In the genomic region with DNA sequence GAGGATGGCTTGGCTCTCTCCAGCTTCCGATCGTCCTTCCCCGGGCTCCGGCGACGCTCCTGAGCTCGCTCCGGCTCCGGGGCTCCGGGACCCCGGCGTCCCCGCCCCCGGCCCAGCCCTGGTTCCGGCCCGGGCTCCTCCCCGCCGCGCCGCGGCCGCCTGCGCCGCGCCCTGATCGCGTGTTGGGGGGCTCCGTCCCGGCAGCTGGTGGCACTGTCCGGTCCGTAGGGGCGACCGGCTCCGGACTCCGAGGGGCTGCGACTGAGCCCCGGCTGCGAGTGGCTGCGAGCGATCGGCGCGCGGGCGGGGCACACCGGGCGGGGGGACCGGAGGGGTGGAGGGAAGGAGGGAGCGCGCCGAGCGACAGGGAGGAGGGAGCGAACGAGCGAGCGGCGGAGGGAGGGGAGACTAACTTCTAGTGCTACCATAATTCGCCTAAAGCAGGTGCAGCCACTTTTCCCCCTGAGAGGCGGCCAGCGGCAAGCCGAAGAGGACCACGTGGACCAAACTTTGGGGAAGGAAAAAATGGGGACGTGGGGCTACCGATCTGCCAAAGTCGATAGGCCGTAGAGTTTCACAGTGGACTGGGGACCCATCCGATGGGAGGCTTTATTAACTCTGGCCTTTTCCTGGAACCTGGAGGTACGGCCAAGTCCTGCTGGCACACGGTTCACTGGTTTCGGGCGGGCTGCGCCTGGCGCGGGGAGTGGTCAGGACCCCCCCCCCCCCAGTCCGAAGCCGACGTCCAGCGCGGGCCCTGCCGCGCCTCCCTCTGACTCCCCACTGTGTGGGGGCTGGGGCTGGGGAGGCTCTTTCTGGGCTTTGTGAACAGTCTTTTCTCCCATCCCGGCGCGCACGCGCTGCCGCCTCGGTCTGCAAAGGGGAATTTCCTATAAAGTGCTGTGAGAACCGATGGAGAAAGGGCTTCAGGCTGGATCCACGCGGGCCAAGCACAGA, we compare ENCODE assay signal across 8 mouse cellular contexts. TPM values are rescaled to one million over a fixed set of nuclear protein-coding genes. Genes with fewer than 3 reads are reported as not detected.
DNase-seq lines count a peak whose midpoint lies in the region; ATAC-seq and TF ChIP-seq lines count a peak whose summit lies in the region.

A gene (minus strand): TSS at position 263 of the 957 bp plus-strand sequence.

- peak; percentile 89 for ATAC-seq in Patski
- ATAC-seq in hindbrain, embryonic 13.5 days (ENCODE audit: low FRiP score), result peak; percentile 79

- peaks cover 52% of the 10 kb centered on the region for H3K4me1 ChIP-seq in hindbrain, embryonic 13.5 days (replicated peaks)

- WGBS in hindbrain, embryonic 13.5 days, result under 1% methylated on average over 73 of the region's 91 CpGs

- no peaks in the 10 kb centered on the region for H3K27me3 ChIP-seq in Patski
- peaks cover 53% of the 10 kb centered on the region for H3K27me3 ChIP-seq in hindbrain, embryonic 13.5 days

- CTCF ChIA-PET in Patski (lab: Charles Lee), result no interaction called here

- H3K36me3 ChIP-seq in hindbrain, embryonic 13.5 days, result no peaks in the 10 kb centered on the region

- H3K4me3 ChIP-seq in hindbrain, embryonic 13.5 days, result peak within 1 kb of the TSS; percentile 80

- H3K9me3 ChIP-seq in hindbrain, embryonic 13.5 days, result no peaks in the 10 kb centered on the region

- no peak for TF ChIP-seq CTCF in Patski (IDR thresholded peaks at IDR 0.05)

- peak within 1 kb of the TSS; percentile 98 for H3K4me2 ChIP-seq in hindbrain, embryonic 13.5 days

- in situ Hi-C loops in Patski (cut with MboI; ENCODE audit: low pct_unique_long_range_greater_than_20kb), result no loop called here

- POLR2A ChIA-PET in Patski (lab: Charles Lee), result interaction anchor here (1.0 to 1.1 kb wide), 2 partner anchors 17 to 27 kb away, joined by 3 to 5 read pairs; no protein-coding TSS in a partner anchor

- peak within 1 kb of the TSS; percentile 87 for H3K27ac ChIP-seq in hindbrain, embryonic 13.5 days

- peak within 1 kb of the TSS; percentile 83 for H3K9ac ChIP-seq in hindbrain, embryonic 13.5 days

- DNase-seq in Patski (ENCODE audit: low read depth, low spot score), result peak; percentile 80
- DNase-seq in cerebellum, postnatal 10 days, result peak; percentile 91 to 95
- DNase-seq in frontal cortex, postnatal 25 days (ENCODE audit: low spot score in 2 of 2), result peak; percentile 31 to 52
- peak; percentile 76 to 77 for DNase-seq in layer of hippocampus, postnatal 36 days
- DNase-seq in lung, postnatal 36 days, result peak; percentile 86
- DNase-seq in retina, embryonic 14.5 days (ENCODE audit: low spot score), result peak; percentile 97
- DNase-seq in thymus, postnatal 36 days, result peak; percentile 88

RNA-seq across cellular contexts. Expression of the gene that starts here (rescaled TPM):
- 49.9 TPM for polyA plus RNA-seq in Patski (2021)
- 19.6 and 19.9 TPM in 2 replicates for polyA plus RNA-seq in hindbrain, embryonic 13.5 days (2015; fragmentation: Nextera tagmentation; extraction: Ambion mirVana)
- 10 to 100 TPM; 44.0 to 45.7 TPM for total RNA-seq in layer of hippocampus, postnatal 36 days (2021)

Comparison
In these comparisons a context has a peak if more than half of its experiments do, and no peak if none do; other contexts are left out.
1. Peak in every context shown above with its lines: DNase-seq, ATAC-seq, H3K4me3 ChIP-seq and H3K27ac ChIP-seq.
2. DNase-seq: peak in every context shown above with its lines; median percentile 97 in retina, embryonic 14.5 days; 93 in cerebellum, postnatal 10 days; 88 in thymus, postnatal 36 days; 86 in lung, postnatal 36 days; 80 in Patski; 76 in layer of hippocampus, postnatal 36 days; 42 in frontal cortex, postnatal 25 days.